Mouse (Mus musculus) megakaryocyte, adult 5-6 weeks (primary cell): ENCODE data around the gene Mydgf. TPM values are rescaled to one million over a fixed set of nuclear protein-coding genes. Genes with fewer than 3 reads are reported as not detected.

Experiments
- ATAC-seq: 2 replicates; pipeline ENCODE4 v1.8.0; 2016; ENCODE audit warnings: mild to moderate bottlenecking, inconsistent platforms; ENCODE audit not compliant: poor library complexity, severe bottlenecking
- total RNA-seq, 2 experiments: library from RNA; stranded (forward) in 1 of 2; stranded (reverse) in 1 of 2; fragments of 153-499, 151-499 nt in 1 of 2; fragments of 221-1000, 200-1000 nt in 1 of 2; gene quantifications; 2 replicates each; pipeline versions ENCODE4 v1.2.3 to v1.2.4; 2015 to 2017

Mydgf gene
- total RNA-seq (2015), result 27.0 and 32.5 TPM in 2 replicates
- total RNA-seq (2017), result 25.7 and 29.1 TPM in 2 replicates

DNA sequence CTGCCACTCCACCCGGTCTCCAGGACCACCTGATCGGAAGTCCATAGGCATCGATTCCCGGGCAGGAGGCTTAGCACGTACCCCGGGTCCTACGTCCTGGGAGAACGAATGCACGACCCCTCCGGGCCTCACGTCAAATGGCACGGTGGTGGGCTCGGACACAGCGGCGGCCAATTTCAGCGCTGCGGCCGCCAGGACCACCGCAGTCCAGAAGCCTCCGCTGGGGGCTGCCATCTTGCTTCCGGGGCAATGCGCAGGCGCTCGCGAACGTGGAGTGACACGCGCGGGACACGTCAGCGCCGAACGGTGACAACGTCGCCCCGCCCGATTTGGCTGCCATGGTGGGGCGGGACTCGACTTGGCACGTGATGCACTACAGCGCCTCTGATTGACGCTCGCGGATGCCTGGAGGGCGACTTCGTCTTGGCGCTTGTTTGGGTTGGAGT is at the start of gene Mydgf:
Gene Mydgf, minus strand, starts transcription at position 263 of the 446 bp plus-strand sequence.
- peak; percentile 98 for ATAC-seq

DNA sequence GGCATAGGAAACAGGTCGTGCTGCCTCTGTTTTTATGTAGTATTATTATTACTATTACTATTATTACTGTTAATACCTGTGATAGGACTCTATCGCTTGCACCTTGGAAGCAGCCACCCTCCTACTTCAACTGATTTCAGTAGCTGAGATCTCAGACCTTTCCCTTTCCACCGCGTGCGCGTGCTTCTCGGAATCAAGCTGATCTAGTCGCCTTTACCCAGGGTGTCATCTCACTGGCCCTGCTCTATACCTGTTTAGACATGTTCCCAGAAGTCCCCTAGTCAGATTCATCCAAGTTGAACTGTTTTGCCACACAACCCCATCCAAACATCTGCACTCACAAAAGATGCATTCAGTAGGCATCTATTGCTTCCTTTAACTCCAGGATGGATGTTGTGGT is 49.7 kb upstream of the Mydgf start:
- ATAC-seq, result no peak

DNA sequence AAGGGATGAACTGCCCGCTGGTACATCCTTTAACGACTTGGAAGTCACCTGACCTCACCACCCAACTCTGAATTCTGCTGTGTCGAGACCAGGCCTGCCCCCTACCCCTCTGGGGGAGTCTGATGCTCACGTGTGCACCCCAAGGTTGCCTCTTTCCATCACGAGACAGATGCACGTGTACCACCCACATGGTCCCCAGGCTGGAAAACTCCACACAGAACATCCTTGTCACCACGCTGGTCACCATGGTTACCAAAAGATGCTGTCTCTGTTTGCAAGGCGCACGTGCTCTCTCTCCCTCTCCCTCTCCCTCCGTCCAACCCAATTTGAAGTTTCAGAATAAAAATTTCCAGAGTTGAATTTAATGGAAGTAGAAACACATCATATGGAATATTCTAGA is 46.2 kb upstream of the Mydgf start:
- no peak for ATAC-seq

DNA sequence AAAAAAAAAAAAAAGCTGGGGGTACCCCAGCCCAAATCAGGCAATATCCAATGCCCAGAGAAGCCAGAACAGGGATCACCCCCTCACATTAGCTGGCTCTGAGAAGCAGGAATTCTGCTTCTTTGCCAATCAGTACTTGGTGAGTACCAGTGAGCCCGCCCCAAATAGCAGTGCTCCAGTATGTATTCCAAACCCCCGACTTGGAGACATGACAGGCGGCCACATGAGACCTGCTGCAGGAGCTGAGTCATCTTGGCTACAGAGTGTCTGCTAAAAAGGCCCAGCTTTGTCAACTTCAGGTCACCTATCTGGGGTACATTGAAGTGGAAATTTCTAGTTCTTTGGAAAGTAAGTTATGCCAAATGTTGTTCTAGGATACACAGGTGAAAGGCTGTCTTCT is 42.8 kb upstream of the Mydgf start:
- ATAC-seq, result no peak

DNA sequence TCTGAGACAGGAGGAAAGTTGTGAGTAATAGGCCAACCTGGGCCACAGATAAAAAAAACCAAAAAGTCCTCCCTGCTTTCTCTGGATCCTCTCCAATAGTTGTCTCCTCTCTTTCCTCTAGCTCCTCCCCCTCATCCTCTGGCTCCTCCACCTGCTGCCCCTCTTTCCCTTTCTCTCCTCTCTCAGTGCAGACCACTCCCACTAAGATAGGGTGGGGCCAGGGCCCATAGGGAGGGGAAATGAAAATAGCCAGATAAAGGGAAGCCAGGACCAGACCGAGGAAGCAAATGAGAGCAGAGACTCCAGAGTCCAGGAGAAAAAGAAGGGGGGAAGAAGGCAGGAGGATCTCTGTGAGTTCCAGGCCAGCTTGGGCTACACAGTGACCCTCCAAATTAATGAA is 41.2 kb upstream of the Mydgf start:
- ATAC-seq, result no peak

DNA sequence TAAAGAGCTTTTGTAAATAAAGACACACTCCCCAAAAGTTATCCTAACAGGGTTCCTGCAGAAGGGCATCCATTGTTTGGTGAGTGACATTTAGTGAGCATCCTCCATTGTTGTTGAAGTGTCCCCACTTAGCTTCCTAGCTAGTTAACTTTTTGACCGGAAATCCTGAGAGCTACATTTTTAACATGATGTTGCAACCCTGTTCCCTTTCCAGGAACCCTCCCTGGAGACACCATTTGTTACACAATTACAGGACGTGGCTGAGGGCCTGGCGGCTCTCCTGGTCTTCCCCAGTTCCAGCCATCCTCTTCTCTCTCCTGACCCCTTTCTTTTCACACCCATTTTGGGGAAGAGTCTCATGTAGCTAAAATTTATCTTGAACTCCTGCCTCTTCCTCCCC is 36.1 kb upstream of the Mydgf start:
- peak; percentile 46 for ATAC-seq

DNA sequence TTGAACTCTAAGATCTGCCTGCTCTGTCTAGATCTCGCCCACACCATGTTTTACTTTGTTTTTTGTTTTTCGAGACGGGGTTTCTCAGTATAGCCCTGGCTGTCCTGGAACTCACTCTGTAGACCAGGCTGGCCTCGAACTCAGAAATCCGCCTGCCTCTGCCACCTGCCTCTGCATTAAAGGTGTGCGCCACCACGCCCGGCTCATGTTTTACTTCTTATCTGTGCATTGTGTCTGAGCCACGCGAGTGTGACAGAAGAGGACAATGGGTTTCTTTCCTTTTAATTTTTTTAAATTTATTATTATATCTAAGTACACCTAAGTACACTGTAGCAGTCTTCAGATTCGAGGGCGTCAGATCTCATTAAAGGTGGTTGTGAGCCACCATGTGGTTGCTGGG is 35.5 kb upstream of the Mydgf start:
- no peak for ATAC-seq

DNA sequence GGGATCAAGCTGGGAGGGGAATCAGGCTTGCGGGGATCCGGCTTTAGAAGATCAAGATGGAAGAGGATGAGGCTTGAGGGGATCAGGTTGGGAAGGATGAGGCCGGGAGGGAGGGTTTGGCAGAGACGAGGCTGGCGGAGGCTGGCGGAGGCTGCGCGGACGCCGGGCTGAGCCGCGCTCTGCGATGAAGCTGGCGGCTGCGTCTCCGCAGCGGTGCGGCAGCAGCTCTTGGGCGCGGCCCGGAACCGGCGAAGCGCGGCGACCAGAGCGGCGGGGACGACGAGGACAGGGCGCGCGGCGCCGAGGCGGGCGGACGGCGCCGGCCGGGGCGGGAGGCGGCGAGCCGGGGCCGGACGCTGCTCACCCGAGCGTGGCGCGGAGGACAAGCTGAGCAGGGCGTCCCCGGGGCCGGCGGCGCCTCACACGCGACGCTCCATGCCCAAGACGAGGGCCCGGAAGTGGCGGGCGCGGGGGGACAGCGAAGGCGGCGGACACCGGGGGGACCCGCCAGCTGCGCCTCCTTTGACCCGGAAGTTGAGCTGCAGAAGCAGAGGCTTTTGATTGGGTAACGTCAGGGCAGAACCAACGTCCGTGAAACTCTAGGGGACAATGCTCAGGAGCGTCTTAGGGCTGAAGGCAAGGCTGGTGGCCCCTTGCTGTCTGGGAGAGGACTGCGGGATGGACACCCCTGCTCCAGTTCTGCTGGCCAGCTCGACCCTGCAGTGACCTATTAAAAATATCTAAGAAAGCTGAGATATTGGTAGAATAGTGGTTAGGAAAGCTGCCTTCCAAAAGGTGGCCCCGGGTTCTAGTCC is 34.9 kb upstream of the Mydgf start, which contains the start of gene Dpp9:
Gene Dpp9, minus strand, starts transcription at position 529 of the 815 bp plus-strand sequence.
- ATAC-seq, result peak; percentile 97

DNA sequence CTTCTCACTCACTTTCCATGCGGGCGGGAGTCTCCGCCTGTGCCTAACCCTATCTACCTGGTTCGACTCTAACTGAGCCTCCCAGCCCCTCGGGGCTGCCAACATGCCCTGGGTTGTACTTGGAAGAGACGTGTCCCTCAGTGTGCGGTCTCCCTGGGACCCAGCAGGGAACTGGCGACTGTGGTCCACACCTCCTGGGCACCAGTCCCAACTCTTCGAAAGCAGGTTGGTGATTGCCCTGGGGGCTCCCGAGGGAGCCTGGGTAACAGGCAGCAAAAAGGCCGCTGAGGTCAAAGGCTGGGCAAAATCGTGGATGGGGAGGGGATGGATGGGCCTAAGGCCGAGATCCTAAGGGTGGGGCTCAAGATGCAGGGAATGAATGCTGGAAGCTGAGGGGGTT is 34.0 kb upstream of the Mydgf start:
- no peak for ATAC-seq

DNA sequence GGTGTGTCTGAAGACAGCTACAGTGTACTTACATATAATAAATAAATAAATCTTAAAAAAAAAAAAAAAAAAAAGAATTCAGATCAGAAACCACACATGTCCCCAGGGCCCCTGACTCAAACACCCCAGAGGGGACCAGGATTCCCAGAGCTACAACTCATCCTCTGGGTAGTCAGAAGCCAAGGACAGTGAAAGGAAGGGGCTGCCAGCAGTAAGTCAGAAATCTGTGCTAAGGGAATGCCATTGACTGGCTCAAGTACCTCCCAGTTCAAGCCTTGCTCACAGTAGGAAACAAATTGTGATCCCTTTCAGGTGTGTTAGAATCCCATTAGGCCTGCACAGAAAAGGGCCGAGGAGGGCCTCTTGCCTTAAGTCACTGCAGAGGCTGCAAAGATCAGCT is 30.5 kb upstream of the Mydgf start:
- no peak for ATAC-seq

DNA sequence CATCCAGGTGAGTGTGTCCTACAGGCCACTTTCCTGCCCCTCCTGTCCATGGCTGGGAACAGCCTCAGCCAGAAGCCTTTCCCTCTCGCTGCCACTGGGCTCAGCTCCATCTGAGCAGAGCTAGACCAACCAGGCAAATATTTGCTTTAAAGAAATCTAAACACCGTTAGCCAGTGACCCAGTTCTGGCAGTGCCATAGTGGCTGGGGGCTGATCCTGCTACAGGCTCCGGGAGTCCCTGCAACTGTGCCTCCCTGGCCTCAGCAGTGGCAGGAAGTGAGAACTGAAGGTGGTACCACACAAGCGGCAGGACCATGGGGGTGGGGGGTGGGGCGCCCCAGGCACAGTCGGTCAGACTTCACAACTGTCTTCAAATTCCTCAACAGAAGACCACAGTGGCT is 29.0 kb upstream of the Mydgf start:
- ATAC-seq, result no peak

DNA sequence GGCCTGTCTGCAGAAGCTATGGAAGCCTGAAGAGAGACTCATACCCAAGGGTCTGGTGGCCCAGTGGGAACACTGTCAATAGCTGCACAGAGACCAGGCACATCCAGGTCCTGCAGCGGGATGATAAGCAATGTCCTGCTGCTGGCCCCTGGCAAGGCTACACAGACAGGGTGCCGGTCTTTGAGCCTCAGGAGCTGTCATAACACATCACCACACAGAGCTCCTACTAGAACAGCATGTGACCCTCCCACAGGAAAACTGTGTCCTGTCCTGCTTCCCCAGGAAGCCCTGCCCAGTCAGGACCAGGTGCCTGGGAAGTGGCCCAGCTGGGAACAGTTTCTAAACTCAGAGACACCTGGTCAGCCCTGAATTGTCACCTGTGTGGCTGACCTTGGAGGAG is 27.4 kb upstream of the Mydgf start:
- no peak for ATAC-seq

DNA sequence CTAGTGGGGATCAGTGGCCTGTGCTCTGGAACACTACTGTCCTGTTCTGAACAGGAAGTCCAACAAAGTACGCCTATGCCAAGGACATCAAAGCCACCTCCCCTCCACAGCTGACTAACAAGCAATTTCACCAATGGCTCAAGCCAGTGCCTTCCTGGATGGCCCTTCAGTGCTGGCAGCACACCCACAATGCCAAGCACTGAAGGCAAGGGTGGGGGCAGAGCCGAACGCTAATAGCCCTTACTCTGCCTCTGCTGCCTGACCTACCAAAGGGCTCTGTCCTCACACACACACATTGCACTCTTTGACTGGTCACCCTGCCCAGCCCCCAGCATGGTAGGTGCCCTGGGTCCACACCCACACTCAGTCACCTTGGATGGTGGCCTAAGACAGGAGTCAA is 25.1 kb upstream of the Mydgf start:
- ATAC-seq, result no peak

DNA sequence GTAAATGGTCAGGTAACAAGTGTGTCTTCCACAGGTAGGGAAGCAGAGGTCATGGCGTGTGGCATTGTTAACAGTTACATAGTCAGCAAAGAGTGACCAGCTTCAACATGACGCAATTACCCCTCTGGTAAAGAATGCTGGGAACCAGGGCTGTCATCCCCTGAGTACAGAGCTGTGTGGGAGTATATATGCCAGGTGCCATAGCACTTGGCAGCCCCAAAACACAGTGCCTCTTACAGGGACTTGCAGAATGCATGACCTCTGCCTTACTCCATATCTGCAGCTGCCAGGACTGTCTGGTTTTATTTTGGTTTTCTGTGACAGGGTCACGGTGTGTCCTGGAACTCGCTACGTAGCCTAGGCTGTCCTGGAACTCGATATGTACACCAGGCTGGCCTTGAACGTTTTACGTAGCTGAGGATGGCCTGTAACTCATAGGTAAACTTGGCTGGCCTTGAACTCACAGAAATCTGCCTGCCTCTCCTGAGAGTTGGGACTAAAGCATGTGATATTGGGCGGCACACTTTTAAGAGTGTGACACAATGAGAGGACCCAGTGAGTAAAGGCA is 24.3 kb upstream of the Mydgf start:
- ATAC-seq, result no peak

DNA sequence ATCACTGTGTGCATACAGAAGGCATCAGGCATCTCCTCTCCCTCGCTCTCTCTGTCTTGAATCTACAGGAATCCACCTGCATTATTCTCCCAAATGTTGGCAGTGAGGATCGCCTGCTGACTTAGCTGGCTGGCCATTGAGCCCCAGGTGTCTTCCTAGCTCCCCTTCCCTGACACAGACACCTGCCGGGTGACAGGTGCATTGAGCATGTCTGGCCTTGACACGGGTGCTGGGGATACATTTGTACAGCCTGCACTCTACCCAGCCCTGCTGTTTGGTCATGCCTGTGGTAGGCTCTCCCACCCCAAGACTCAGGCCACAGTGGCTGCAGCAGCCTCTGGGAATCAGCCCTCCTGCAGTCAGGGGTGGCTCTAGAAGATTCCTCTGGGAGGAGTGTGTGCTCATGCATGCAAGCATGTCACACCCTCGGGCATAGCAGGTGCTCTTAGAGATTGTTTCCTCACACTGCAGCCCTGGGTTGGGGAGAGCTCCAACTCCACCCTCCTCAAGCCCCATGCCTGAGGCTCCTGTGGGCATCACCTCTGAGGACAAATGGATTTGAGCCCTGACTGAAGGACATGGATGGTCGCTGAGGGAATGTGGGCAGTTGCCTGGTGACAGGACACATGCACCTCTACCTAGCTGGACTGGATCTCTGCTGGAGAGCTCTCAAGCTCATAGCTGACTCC is 23.4 kb upstream of the Mydgf start:
- ATAC-seq, result no peak

DNA sequence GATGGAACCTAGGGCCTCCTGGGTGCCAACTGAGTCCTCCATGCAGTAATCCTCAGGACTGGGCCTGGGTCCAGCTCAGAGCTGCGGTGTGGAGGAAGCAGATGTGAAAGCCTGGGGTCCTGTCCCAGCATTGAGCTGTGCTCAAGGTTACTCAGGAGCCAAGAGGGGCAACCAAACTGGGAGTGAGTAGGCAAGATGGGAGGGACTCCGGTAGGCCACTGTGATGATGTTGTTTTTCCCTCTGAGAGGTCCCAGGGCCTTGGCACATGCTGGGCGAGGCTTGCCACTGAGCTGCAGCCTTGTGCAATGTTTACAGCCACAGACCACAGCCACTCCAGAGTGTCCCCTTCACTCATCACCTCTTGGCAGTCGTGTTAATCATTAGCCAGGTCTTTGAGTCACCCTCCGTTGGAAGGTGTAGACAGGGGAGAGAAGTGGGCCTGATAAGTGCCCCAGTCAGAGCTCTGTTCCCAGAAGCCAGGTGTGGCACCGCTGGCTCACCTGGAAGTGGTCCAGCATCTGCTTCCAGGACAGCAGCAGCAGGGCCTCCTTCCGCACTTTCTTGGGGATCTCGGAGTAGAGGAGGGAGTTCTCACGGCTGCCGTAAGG is 22.7 kb upstream of the Mydgf start:
- no peak for ATAC-seq

DNA sequence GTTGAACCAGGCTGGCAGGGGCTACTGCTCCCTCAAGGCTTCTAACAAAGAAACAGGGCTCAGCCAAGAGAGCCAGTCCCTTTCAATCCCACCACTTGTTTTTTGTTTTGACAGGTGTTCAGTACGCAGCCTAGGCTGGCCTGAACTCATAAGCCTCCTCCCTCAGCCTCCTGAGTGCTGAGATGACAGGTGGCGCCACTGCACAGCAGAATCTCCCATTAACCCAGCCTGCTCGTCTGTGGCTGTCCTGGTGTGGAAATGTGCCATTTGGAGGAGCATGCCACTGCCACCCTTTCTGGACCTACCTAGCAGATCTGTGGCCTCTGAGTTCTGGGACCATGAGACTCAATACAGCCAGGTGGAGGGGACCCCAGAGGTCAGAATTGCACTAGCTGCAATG is 20.0 kb upstream of the Mydgf start:
- ATAC-seq, result no peak

DNA sequence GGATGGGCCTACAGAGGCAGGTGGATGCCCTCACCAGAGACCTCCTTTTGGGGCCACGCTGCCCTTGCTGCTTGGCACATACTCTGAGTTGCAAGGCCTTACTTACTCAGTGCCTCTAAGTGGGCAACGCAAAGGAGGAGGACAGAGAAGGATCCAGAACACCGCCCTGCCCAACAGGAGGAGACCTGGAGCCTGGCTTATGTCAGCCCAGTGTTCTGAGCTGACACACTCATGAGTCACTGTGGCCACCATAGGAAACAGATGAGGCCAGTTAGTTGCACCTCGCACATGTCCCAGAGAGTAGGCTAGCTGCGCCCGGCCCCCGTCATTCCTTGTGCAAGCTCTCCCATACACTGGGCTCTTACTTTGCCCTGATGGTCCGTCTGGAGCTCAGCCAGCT is 18.8 kb upstream of the Mydgf start:
- no peak for ATAC-seq

DNA sequence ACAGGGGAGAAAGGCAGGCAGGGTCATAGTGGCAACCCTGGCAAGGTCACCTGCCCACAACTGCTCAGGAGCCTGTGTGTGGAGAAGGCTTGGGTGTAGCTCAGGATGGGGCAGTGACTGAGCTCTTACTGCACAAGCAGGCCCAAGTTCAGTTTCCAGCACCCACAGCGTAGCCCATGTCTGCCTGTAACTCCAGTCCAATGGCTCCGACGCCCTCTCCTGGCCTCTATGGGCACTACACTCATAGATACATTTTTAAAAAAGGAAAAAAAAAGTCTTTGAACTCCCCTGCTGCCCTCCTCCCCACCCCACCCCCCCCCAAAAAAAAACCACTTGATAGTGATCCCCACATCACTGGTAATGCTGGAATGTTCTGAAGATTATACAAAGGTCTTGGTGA is 17.9 kb upstream of the Mydgf start:
- ATAC-seq, result no peak

DNA sequence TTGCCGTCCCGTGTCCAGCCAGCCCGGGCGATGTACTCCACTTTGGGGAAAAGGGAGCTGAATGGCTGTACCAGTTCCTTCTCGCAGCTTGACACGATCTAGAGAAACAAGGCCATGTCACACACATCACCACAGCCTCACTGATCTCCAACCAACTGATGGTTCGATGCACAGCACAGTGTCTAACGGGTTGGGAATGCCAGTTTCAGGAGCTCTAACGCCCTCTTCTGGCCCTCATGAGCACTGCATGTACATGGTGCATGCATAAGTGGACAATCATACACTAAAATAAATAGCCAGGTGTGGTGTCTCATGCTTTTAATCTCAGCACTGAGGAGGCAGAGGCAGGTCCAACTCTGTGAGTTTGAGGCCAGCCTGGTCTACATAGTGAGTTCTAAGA is 16.9 kb upstream of the Mydgf start:
- no peak for ATAC-seq

DNA sequence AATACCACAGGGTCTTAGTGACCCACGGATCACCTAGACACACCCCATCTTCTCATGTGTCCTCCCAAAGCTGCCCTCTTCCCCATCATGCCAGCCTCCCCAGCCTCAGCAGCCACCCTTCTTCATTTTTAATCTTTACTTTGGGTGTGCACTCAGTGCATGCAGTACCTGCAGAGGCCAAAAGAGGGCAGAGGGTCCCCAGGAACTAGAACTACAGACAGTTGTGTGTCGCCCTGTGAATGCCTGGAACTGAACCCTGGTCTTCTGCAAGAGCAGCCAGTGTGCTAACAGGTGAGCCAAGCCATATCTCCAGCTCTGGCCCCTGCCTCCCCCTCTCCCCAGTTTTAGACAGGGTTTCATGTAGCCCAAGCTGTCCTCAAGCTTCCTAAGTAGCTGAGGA is 13.1 kb upstream of the Mydgf start:
- peak; percentile 60; the same call in 1 of the 2 replicates for ATAC-seq

DNA sequence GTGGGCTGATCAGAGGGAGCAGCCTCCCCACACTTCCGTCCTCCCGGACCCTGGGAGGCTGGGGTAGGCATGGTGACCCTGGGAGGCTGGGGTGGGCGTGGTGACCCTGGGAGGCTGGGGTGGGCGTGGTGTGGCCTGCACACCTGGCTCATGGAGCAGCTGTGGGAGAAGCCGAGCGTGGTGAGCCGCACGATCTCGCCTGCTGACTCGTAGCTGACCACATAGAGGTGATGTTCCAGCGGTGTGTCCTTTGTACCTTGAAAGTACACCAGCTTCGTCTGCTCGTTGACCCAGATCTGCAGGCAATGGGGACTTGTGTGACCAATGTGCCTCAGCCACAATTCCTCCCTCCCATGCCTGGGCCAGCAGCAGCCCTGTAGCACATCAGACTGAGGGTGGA is 11.0 kb upstream of the Mydgf start:
- no peak for ATAC-seq
